Mouse (Mus musculus): ENCODE measurements at regions not wholly inside any gene's neighbourhood (a gene's known extent, or its start where the extent isn't known, plus 50 kb on each side); places are given as distances from the start of the nearest gene placed in this dataset.
"Not testable (repeated sequence)": the region's sequence is repeated elsewhere in the genome, so short reads cannot be mapped to it uniquely, and the experiment has no call there.

DNA sequence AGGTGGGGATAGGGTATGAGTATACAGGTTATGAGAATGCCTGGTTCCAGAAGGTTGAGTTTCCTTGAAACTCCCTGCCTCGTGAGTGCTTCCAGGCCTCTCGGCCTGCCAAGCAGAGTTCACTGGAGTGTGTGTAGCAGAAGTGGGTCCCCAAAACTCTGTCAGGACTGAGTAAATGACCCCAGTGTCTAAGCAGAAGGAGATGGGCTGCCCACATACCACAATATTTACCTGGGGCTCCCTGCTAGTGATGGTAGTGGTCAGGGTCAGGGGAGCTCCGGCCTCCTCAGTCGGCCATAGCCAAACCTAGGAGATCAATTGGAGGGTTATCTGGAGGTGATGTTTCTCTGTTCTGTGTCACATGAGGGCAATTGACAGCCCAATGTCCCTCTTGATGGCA lies 126.9 kb upstream of the Thpo start:
- ATAC-seq (ENCODE audit: poor library complexity, severe bottlenecking): no peak

DNA sequence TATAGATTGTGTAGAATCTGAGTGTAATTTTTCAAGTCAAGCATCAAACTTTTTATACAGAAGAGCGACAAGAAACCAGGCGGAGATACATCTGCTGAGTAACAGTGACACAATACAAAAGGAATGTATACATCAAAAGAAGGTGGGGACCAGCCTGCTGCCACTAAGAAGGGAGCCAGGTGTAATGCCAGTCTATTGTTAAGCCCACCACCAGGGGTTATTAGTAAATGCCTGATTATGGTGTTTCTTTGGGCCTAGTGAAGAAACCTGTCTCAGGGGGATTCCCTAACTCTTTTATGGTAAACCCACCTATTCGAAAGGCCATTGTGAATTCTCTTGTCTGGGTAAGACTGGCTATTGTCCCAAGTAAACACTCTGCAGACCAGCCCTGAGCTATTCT lies 126.3 kb upstream of the Thpo start:
- not testable (repeated sequence) for ATAC-seq (ENCODE audit: poor library complexity, severe bottlenecking)

DNA sequence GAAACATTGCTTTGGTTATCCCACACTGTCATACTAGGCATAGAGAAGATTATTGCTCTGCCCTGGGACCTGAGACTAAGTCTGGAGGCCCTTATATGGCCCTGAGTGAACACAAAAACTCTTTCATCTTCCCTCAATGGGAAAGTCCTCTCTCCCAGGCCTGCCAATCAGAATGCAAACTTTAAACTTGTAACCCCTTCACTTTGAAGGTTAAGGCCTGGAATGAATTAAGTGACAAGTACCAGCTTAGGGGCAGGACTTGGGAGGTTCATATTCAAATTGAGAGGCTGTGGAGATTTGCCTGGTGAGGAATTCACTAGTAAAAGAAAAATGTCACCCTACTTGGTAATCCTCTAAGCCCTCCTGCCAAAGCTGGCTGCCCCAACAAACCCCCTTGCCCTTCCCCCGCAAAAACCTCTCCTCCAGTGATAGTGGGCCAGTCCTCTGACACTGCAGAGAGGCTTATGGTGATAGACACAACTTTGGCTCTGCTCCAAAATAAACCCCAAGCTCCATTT lies 120.4 kb upstream of the Thpo start:
- no peak for ATAC-seq (ENCODE audit: poor library complexity, severe bottlenecking)

DNA sequence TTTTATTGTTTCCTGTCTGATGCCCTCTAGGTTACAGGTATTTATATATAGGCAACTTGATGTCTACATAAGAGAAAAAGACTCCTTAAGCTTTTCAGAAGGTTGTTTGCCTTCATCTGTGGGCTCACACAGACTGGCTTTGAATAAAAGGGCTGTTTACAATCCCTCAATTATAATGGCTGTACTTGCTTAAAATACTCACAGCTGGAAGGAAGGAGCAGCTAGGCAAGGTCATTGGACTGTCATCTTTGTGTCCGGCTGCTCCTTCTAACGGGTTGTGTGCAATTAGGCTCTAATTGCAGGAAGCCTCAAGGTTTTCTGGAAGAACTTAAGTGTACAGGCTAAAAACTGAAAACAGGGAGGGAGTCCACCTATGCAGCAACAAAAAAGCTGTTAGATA lies 103.8 kb upstream of the Thpo start:
- no peak for ATAC-seq (ENCODE audit: poor library complexity, severe bottlenecking)

DNA sequence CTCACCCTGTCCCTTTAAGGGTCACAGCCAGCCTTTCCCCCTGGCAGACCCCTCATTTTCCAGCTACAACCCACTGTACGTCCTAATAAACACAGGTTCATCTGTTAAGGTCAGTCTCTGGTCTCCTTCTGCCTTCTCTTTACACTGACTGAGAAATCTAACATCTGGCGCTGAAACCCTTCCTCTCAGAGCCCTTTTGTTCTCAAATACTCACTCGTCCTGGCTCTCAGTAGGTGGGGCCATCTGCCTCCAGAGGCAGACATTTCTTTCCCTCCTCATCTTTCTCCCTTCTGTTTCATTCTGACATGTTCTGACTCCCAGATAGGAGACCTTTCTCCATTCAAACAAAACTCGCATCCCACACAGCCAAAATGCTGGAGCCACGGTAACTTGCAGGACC lies 102.6 kb upstream of the Thpo start:
- no peak for ATAC-seq (ENCODE audit: poor library complexity, severe bottlenecking)

DNA sequence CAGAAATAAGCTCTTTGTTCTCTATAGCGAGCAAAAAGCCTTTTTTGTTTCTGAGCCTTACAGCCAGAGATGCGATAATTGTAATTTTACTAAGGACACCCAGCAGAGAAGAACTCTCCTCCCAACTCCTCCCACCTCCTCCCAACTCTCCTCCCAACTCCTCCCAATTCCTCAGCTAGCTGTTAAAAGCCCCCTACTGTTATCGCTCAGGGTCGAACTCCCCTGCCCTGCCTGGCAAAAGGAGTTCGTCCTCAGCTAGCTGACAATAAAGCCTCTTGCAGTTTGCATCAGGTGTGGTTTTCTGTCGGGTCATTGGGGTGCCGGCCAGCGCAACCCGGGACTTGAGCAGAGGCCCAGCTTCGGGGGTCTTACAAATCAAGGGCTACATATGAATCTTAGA lies 99.5 kb upstream of the Thpo start:
- not testable (repeated sequence) for ATAC-seq (ENCODE audit: poor library complexity, severe bottlenecking)

GRCm38 (mm10) chr16:20833301-20833700 lies 99.0 kb upstream of the Thpo start:
- no peak for ATAC-seq (ENCODE audit: poor library complexity, severe bottlenecking)

DNA sequence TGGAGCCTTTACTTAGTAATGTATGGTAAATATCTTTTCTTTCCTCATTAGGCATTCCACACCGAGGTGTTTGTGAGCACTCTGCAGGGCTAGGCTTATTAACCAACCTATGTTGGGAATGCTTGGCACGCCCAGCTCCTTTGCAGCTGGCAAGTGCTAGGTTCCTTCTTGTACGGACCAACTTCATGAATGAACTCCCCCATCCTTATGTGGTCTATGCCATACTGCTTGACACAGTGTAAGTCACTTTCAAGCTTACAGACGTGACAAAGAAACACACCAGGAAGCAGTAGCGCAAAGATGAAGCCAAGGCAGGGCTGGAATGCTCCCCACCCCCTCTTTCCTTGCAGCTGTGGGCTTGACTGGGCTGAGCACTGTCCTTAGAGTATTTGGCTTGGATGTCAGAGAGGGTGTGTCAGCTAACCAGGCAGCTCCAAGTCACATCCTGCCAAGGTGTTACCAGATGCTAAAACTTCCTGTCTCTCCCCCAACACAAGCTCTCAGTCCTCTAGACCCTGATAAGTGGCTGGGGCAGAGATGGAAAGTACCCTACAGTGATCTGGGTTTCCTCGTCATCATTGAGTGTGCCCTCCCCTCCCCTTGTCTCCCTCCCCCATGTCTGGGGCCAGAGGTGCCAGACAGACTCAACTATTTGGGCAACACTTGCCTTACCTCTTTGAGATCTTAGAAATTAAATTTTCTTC lies 95.6 kb upstream of the Thpo start:
- ATAC-seq (ENCODE audit: poor library complexity, severe bottlenecking): no peak

DNA sequence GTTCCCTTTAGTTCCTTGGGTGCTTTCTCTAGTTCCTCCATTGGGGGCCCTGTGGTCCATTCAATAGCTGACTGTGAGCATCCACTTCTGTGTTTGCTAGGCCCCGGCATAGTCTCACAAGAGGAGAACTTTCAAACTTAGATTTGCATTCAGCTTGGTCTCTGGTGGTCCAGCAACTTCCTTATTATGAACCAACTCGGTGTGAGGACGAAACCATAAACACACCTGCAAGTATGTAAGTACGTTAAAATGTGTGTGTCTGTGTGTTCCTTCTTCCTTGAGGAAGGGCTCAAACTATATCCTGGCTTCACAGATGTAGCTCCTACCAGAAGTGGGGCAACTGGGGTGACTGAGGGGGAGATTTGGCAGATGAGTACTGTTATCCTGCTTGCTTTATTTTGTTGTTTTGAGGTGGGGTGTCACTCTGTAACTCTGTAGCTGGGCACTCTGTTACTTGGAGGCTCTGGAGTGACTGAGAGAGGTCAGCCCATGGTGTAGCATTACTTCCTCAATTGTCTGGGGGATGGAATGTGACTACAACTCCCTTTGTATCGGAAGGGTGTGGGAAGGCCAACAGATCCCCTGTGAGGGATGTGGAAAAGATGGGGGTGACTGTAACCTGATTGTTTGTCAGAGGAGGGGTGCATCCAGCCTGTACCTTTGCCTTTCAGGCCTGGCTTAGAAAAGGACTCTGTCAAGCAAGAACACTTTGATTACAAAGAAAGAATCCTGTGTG lies 94.9 kb upstream of the Thpo start:
- no peak for ATAC-seq (ENCODE audit: poor library complexity, severe bottlenecking)

DNA sequence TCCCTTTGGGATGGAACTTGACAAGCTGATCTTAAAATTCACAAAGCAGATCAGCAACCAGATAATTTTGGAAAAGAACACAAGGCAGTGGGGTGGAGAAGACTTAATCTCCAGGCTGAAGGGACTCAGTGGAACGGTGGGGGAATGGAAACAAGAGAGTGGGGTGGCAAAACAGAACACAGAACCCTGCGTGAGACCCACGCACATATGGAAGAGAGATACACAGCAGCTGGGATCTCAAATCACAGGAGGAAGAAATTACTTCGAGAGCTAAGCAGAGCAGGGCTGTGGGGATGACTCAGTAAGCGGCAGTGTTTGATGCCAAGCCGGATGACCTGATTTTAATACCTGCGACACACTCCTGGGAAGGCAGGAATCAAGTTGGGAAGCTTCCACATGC lies 89.9 kb upstream of the Thpo start:
- ATAC-seq (ENCODE audit: poor library complexity, severe bottlenecking): no peak

- no peak for ATAC-seq (ENCODE audit: poor library complexity, severe bottlenecking)
These were observed 86.6 kb upstream of the Thpo start for GRCm38 (mm10) chr16:20820939-20821338.

- no peak for ATAC-seq (ENCODE audit: poor library complexity, severe bottlenecking)
These were observed 85.3 kb upstream of the Thpo start for GRCm38 (mm10) chr16:20819568-20819967.

GRCm38 (mm10) chr16:20818711-20819189 lies 84.4 kb upstream of the Thpo start:
- ATAC-seq (ENCODE audit: poor library complexity, severe bottlenecking): no peak

DNA sequence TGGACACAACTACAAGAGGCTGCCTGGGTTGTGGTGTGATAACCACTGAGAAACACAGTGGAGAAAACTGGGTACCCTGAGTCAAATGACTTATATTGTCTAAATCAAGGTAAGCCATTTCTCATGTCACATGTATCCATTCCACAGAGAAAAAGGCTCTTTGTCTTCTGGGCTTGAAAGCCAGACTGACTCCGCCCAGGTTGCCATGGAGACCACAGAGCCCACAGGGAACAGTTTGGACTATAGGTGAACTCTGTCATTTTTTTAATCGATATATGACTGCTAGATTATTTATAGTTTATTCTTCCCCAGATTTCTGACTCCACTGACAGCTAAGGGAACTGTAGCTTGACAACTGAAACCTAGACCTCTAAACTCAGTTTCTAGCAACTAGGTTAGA lies 80.7 kb upstream of the Thpo start:
- no peak for ATAC-seq (ENCODE audit: poor library complexity, severe bottlenecking)

DNA sequence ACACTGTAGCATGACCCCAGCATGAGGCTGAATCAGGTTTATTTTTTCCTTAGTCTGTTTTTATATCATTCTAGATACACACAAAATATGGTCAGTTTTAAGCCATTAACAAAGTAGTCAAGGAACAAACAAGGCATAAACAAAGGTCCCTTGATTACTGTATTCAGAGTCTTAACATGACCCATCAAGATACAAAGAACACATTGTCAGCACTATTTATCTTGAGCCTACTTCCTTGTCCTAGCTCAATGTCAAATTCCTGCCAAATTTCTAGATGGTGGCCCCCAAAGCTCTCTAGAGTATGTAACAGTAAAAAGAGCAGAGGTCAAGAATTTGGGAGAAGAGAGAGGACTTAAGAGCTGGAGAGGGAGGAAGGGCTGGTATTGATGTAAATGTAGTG lies 79.9 kb upstream of the Thpo start:
- ATAC-seq (ENCODE audit: poor library complexity, severe bottlenecking): no peak

DNA sequence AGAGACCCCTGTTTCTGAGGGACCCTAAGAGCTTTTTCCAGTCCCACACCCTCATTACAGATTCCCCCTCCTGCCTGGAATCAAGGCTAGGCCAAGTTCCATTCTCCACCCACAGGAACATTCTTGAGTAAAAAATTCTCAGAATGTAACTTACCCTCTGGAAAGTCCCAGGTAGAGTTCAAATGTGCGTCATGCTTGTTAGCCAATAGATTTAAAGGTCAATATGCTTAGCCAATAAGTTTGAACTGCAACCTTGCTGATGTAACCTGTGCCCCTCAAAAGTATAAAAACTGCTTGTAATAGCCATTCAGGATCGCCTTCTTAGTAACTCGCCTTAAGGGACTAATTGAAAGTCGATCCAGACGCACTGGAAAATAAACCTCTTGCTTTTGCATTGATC lies 77.7 kb upstream of the Thpo start:
- not testable (repeated sequence) for ATAC-seq (ENCODE audit: poor library complexity, severe bottlenecking)

DNA sequence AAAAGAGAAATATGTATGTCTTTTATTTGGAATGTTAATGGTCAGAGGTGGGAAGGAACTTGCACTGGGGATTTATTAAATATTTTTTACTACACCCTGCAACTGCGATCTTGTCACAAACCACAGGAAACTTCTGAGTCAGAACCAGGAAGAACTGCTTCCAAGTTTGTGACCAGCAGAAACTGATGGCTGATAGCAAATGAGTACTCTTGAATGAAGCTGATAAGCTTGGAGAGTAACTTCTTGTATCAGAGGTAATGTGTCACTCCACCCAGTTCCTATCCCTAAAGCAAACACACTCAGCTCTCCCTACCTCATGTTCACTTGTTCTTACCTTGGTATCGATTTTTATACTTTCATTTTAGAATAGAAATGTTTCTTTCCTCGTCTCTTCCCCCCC lies 76.0 kb upstream of the Thpo start:
- no peak for ATAC-seq (ENCODE audit: poor library complexity, severe bottlenecking)

DNA sequence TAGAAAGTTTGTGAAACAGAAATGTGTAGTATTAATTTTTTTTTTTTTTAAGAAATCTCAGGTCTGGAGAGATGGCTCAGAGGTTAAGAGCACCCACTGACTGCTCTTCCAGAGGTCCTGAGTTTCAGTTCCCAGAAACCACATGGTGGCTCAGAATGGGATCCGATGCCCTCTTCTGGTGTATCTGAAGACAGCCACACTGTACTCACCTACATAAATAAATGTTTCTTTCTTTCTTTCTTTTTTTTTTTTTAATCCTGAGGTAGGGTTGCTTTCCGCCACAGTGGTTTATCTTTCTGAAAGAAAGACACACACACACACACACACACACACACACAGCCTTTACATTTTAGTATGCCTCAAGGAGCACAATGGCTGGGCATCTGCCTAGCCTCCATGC lies 74.0 kb upstream of the Thpo start:
- no peak for ATAC-seq (ENCODE audit: poor library complexity, severe bottlenecking)

DNA sequence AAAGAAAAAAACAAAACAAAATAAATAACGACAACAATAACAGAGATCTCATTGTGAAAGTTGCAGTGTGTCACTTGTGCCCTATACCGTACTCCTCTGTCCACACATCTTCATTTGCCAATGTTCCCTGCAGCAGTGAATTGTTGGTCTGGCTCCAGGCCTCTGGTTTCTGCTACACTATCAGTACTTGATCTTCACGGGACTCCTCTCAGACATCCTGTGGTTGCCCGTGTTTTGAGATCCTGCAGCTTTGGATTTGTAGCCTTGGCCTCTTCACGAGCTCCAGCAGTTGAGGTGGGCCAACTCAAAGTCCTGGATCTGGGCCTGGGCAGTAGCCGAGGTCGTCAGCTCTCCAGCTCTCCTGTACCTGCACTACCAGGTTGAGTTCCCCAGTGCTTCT lies 72.4 kb upstream of the Thpo start:
- no peak for ATAC-seq (ENCODE audit: poor library complexity, severe bottlenecking)

GRCm38 (mm10) chr16:20805793-20806192 lies 71.5 kb upstream of the Thpo start:
- ATAC-seq (ENCODE audit: poor library complexity, severe bottlenecking): no peak

DNA sequence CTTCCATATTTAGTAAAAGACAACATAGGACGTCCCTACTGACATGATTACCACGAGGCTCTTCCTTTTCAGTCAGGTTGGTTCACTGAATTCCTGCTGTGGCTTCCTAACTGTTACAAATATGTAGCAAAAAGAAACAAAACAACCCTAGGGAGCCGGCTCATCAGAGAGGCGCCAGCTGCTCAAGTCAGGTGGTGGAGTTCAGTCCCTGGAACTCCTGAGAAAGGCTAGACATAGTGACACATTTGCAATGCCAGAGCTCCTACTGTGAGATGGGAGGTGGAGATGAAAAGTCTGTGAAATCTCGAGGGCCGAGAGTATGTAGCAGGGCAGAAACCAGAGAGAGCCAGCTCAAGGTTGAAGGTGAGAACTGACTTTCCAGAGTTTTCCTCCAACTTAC lies 70.8 kb upstream of the Thpo start:
- no peak for ATAC-seq (ENCODE audit: poor library complexity, severe bottlenecking)

DNA sequence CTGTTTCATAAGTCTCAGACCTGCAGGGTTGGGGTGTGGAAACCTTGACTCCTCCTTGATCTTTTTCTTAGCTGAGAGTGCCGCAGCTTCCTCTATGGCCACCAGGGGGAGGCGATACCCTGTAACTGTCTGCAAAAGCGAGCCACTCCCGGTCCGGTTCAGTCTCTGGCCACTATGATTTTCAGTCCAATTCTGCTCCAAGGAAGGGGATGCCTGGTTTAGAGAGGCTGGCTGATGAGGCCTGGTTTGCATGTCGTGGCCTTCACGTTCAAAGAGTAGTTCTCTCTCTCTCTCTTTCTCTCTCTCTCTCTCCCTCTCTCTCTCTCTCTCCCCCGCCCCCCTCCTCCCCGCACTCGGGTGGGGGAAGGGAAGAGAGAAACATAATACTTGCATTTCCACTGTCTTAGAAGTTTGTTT lies 70.3 kb upstream of the Thpo start:
- peak; percentile 93 for ATAC-seq (ENCODE audit: poor library complexity, severe bottlenecking)
